Mouse (Mus musculus) limb, embryonic 11.5 days (tissue): ENCODE data around the gene Naga. TPM values are rescaled to one million over a fixed set of nuclear protein-coding genes. Genes with fewer than 3 reads are reported as not detected.
A peak's percentile ranks its signal among the peaks of the same experiment; 100 is the strongest.

Source experiments
- ATAC-seq: fragments of 200-750 bp; cut with Nextera tagmentation; 2 replicates; pipeline ENCODE4 v1.8.0; 2017; ENCODE audit warnings: low read depth; ENCODE audit not compliant: insufficient number of reproducible peaks, low FRiP score, low TSS enrichment
- DNase-seq: peaks from one replicate; pipeline ENCODE4 v3.0.0-alpha.2; 2015; ENCODE audit warnings: low spot score
- H3K27ac ChIP-seq: fragments of 300-500 bp; sonication (generic); replicated peaks from 2 replicates; pipeline ENCODE4 v1.5.1; 2014; ENCODE audit warnings: low read depth, mild to moderate bottlenecking, low read length
- H3K27me3 ChIP-seq: fragments of 300-500 bp; sonication (generic); 2 replicates; pipeline ENCODE4 v1.6.1; 2014; ENCODE audit warnings: mild to moderate bottlenecking, low read length, mixed read lengths; ENCODE audit not compliant: control insufficient read depth, insufficient read depth
- H3K36me3 ChIP-seq: fragments of 300-500 bp; sonication (generic); 2 replicates; pipeline ENCODE4 v1.6.1; 2014; ENCODE audit warnings: mild to moderate bottlenecking, low read length, moderate library complexity, mixed read lengths; ENCODE audit not compliant: control insufficient read depth, insufficient read depth
- H3K4me1 ChIP-seq: fragments of 300-500 bp; sonication (generic); 2 replicates; pipeline ENCODE4 v1.6.1; 2014; ENCODE audit warnings: low read length, mixed read lengths; ENCODE audit not compliant: control insufficient read depth, insufficient read depth
- H3K4me2 ChIP-seq: fragments of 300-500 bp; sonication (generic); 2 replicates; pipeline ENCODE4 v1.6.1; 2014; ENCODE audit warnings: low read depth, mild to moderate bottlenecking, moderate library complexity; ENCODE audit not compliant: severe bottlenecking
- H3K4me3 ChIP-seq: fragments of 300-500 bp; sonication (generic); 2 replicates; pipeline ENCODE4 v1.5.1; 2014; ENCODE audit warnings: low read depth, low read length
- H3K9ac ChIP-seq: fragments of 300-500 bp; sonication (generic); 2 replicates; pipeline ENCODE4 v1.6.1; 2014; ENCODE audit warnings: mild to moderate bottlenecking, low read length
- H3K9me3 ChIP-seq: fragments of 300-500 bp; sonication (generic); 2 replicates; pipeline ENCODE4 v1.6.1; 2016; ENCODE audit warnings: low read length; ENCODE audit not compliant: control insufficient read depth
- WGBS: fragments of 180-500 bp; shearing (Covaris S2); extraction: QIAGEN DNeasy Blood & Tissue Kit; methylation state at CpG from one replicate; pipeline ENCODE4 v1.1.7; 2014; 5-methylcytosine and 5-hydroxymethylcytosine counted together
- polyA plus RNA-seq: library from polyadenylated mRNA; unstranded; fragments of >200 nt; fragmentation: Nextera tagmentation; extraction: Ambion mirVana; gene quantifications from 2 replicates; pipeline ENCODE4 v1.2.1, GENCODE M21; 2014

The Naga gene
- polyA plus RNA-seq, 1 experiment from 2014 or later, result 25.8 TPM

GRCm38 (mm10) chr15:82362234-82362633 lies 23.5 kb upstream of the Naga start:
- Histone ChIP-seq H3K27ac (no peak overlapping the region), H3K4me3 (no peak overlapping the region), H3K4me1 (peaks cover 5% of the 10 kb centered on the region; the same call in 1 of the 2 replicates), H3K9ac (no peak overlapping the region), H3K27me3 (no peaks in the 10 kb centered on the region), H3K36me3 (no peaks in the 10 kb centered on the region), H3K9me3 (no peaks in the 10 kb centered on the region), H3K4me2 (no peak overlapping the region)
- WGBS, result 95% methylated on average over 4 of the region's 4 CpGs
- no peak for ATAC-seq
- DNase-seq, result no peak

- H3K4me3 ChIP-seq, result no peak overlapping the region
- H3K27ac ChIP-seq, result no peak overlapping the region
- WGBS, result 78% methylated on average over 11 of the region's 11 CpGs
- H3K27me3 ChIP-seq, result no peaks in the 10 kb centered on the region
- H3K36me3 ChIP-seq, result no peaks in the 10 kb centered on the region
- ATAC-seq (no peak), DNase-seq (no peak)
- peaks cover 5% of the 10 kb centered on the region; the same call in 1 of the 2 replicates for H3K4me1 ChIP-seq
- no peaks in the 10 kb centered on the region for H3K9me3 ChIP-seq
- no peak overlapping the region for H3K9ac ChIP-seq
- H3K4me2 ChIP-seq, result no peak overlapping the region
Observed at GRCm38 (mm10) chr15:82361459-82362018, 22.8 kb upstream of the Naga start.

- WGBS, result 63% methylated on average over 22 of the region's 22 CpGs
Observed at GRCm38 (mm10) chr15:82358431-82359260, 19.9 kb upstream of the Naga start.

GRCm38 (mm10) chr15:82354126-82354945 lies 15.6 kb upstream of the Naga start, which contains the start of gene Ndufa6:
Ndufa6 (minus strand) TSS chr15:82354322.
- no peaks in the 10 kb centered on the region for H3K27me3 ChIP-seq
- H3K9ac ChIP-seq, result peak within 1 kb of the TSS; percentile 86
- 2% methylated on average over 57 of the region's 57 CpGs for WGBS
- ATAC-seq, result peak; percentile 97
- H3K4me3 ChIP-seq, result peak within 1 kb of the TSS; percentile 70
- H3K4me2 ChIP-seq, result peak within 1 kb of the TSS; percentile 67
- H3K4me1 ChIP-seq, result peaks cover 5% of the 10 kb centered on the region; the same call in 1 of the 2 replicates
- peak within 1 kb of the TSS; percentile 60 for H3K27ac ChIP-seq
- peak; percentile 99 for DNase-seq
- H3K9me3 ChIP-seq, result no peaks in the 10 kb centered on the region
- H3K36me3 ChIP-seq, result peaks cover 4% of the 10 kb centered on the region; the same call in 1 of the 2 replicates

More at GRCm38 (mm10) chr15:82358431-82359260, 19.9 kb upstream of the Naga start:
- H3K36me3 ChIP-seq, result no peaks in the 10 kb centered on the region
- H3K4me3 ChIP-seq, result no peak overlapping the region
- no peak overlapping the region; the same call in 1 of the 2 replicates for H3K9ac ChIP-seq
- no peak for DNase-seq
- no peak overlapping the region for H3K27ac ChIP-seq
- no peak for ATAC-seq
- no peak overlapping the region for H3K4me2 ChIP-seq
- H3K27me3 ChIP-seq, result no peaks in the 10 kb centered on the region
- peaks cover 5% of the 10 kb centered on the region; the same call in 1 of the 2 replicates for H3K4me1 ChIP-seq
- no peaks in the 10 kb centered on the region for H3K9me3 ChIP-seq

- DNase-seq (no peak), ATAC-seq (peak; percentile 16; the same call in 1 of the 2 replicates)
- Histone ChIP-seq H3K27ac (0 out of 2 replicates have a peak overlapping the region, but pooled peaks have one; percentile 60), H3K36me3 (peaks cover 9% of the 10 kb centered on the region; the same call in 1 of the 2 replicates), H3K27me3 (no peaks in the 10 kb centered on the region), H3K9ac (peak overlapping the region; percentile 86), H3K4me3 (peak overlapping the region; percentile 70), H3K4me1 (peaks cover 3% of the 10 kb centered on the region; the same call in 1 of the 2 replicates), H3K9me3 (no peaks in the 10 kb centered on the region), H3K4me2 (peak overlapping the region; percentile 67)
- WGBS, result 1% methylated on average over 23 of the region's 23 CpGs
Observed at GRCm38 (mm10) chr15:82353745-82354113, 15.0 kb upstream of the Naga start.

- no peak for ATAC-seq
Observed at GRCm38 (mm10) chr15:82353078-82353744, 14.5 kb upstream of the Naga start.

GRCm38 (mm10) chr15:82351480-82351879 lies 12.8 kb upstream of the Naga start:
- Histone ChIP-seq H3K4me3 (no peak overlapping the region), H3K9ac (no peak overlapping the region), H3K4me1 (peaks cover 7% of the 10 kb centered on the region; the same call in 1 of the 2 replicates), H3K27ac (no peak overlapping the region), H3K36me3 (peaks cover 14% of the 10 kb centered on the region; the same call in 1 of the 2 replicates), H3K27me3 (no peaks in the 10 kb centered on the region), H3K4me2 (no peak overlapping the region), H3K9me3 (no peaks in the 10 kb centered on the region)
- ATAC-seq (no peak), DNase-seq (no peak)
- 98% methylated on average over 3 of the region's 3 CpGs for WGBS

More at GRCm38 (mm10) chr15:82353078-82353744, 14.5 kb upstream of the Naga start:
- 36% methylated on average over 14 of the region's 14 CpGs for WGBS
- H3K4me3 ChIP-seq, result peak overlapping the region; percentile 70
- no peak for DNase-seq
- peaks cover 12% of the 10 kb centered on the region; the same call in 1 of the 2 replicates for H3K36me3 ChIP-seq
- H3K9me3 ChIP-seq, result no peaks in the 10 kb centered on the region
- H3K9ac ChIP-seq, result peak overlapping the region; percentile 86
- no peaks in the 10 kb centered on the region for H3K27me3 ChIP-seq
- H3K4me1 ChIP-seq, result no peaks in the 10 kb centered on the region
- peak overlapping the region; percentile 67 for H3K4me2 ChIP-seq
- no peak overlapping the region for H3K27ac ChIP-seq
